Mouse (Mus musculus) c-Kit-positive CD71-positive TER-119-positive erythroid progenitor cells, embryonic 14.5 days (primary cell): ENCODE data around the gene 2410004B18Rik.
"Not testable (repeated sequence)": the region's sequence is repeated elsewhere in the genome, so short reads cannot be mapped to it uniquely, and the experiment has no call there.

ENCODE experiments used
- DNase-seq: peaks from one replicate; pipeline ENCODE4 v3.0.0-alpha.2; 2013; ENCODE audit warnings: low spot score

The 2410004B18Rik gene

DNA sequence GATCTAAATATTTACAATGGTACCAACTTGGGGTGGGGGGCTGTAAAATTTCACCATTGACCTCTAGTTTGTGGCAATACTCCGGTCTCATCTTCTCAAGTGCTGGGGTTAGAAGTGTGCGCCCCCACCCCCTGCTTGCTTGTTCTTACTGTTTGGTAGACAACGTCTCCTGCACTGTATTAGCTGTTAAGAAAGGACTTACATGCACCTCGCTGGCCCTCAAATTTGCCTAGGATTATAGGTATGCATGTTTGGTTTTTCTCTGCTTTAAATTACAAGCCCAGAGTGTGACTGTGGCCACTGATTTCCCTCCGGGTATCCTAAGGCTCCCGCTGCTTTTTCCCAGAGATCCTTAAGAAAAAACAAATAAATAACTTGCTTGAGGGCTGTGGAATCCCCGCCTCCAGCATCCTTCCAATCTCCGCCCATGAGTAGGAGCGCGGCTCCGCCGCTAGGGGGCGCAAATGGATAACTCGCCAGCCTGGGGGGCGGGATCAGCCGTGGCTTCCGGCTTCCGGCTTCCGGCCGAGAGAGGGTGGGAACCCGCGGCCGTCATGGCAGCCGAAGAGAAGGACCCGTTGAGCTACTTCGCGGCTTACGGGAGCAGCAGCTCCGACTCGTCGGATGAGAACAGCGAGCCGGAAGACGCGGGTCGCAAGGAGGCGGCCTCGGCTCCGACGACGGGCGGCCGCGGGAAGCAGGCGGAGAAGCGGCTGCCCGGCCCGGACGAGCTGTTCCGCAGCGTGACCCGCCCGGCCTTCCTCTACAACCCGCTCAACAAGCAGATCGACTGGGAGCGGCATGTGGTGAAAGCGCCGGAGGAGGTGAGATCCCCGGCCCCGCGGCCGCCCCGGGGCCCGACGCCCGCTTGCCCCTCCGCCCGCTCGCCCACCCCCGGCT lies at the start of gene 2410004B18Rik:
Gene 2410004B18Rik (plus strand): TSS at position 510 of the 900 bp plus-strand sequence.
- peak; percentile 89 for DNase-seq

GRCm38 (mm10) chr3:145890346-145891132 lies 47.3 kb upstream of the 2410004B18Rik start:
- DNase-seq = no peak

GRCm38 (mm10) chr3:145892451-145892850 lies 45.4 kb upstream of the 2410004B18Rik start:
- DNase-seq = no peak

DNA sequence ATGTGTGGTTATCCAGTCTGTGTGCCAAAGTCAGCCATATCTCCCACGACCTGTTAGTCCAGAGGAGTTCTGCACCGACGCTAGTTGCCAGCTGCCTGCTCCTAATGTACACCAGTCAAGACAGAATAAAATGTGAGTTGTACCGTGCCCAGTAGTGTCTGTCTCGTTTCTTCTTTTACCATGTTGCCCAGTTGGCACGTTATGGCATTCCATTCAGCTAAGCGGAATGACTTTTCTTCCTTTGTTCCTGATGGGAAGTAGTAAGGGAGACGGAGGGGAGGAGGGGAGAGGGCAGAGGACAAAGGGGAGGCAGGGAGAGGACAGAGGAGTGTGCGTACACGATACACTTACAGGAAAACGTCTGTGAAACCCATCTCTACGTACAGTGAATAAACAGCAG lies 43.7 kb upstream of the 2410004B18Rik start:
- no peak for DNase-seq

DNA sequence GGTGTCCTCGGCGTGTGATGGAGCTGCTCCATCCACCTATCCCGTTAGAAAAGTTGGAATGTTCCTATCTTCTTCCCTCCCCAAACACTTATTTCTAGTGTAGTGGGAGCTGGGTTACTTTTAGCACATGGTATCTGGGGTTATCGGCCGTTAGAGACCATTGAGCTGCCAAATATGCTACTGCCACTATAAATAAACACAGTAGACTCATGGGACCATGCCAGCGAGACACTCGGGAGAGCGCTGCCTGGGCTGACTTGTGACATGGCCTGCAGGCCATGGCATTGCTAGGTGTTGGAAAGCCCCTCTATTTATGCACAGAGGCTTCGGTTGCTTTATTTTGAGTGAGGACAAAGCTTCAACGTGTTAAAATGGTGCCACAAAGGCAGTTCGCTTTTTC lies 40.1 kb upstream of the 2410004B18Rik start:
- no peak for DNase-seq

- DNase-seq = no peak
Measured at GRCm38 (mm10) chr3:145899832-145900231, 38.0 kb upstream of the 2410004B18Rik start.

GRCm38 (mm10) chr3:145903530-145903929 lies 34.3 kb upstream of the 2410004B18Rik start:
- DNase-seq = no peak

- peak; percentile 48 for DNase-seq
Measured at GRCm38 (mm10) chr3:145904850-145905776, 32.7 kb upstream of the 2410004B18Rik start.

GRCm38 (mm10) chr3:145906582-145906981 lies 31.2 kb upstream of the 2410004B18Rik start:
- DNase-seq = no peak

- DNase-seq = no peak
Measured at GRCm38 (mm10) chr3:145912512-145912911, 25.3 kb upstream of the 2410004B18Rik start.

DNA sequence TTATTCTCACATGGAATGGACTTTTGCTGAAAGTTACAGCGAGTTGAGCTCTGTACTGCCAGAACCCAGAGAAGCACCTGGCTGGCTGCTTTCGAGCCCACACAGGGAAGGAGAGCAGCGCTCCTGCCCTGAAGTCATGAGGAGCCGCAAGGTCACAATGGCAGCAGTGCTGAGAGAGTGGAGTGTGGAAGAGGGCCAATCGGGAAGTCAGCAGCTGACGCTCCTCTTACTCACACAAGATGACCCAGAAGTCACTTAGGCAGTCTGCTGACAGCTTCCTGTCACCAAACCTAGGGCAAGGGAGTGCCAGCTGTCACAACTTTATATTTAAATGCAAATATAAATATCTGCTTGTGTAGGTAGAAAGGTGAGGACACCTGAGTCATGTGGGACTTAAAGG lies 24.6 kb upstream of the 2410004B18Rik start:
- DNase-seq = no peak

- not testable (repeated sequence) for DNase-seq
Measured at GRCm38 (mm10) chr3:145913942-145914341, 23.9 kb upstream of the 2410004B18Rik start.

DNA sequence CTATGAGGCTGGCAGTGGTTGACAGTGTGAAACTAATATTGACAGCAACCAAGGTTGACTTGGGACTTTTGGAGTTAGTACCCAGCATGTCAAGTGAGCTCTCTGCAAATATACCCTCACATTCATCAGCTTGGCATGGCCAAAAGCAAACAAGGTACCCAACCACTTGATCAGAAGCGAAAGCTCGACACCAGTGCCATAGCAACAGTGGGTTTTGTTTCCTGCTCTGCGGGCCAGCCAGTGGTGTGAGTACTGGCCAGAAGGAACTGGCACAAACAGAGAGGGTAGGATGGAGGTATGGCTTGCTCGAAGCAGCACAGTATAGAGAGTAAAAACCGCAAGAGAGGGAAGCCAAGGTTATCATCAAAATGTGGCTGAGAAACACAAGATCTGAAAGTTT lies 21.4 kb upstream of the 2410004B18Rik start:
- no peak for DNase-seq

- no peak for DNase-seq
Measured at GRCm38 (mm10) chr3:145916826-145917225, 21.0 kb upstream of the 2410004B18Rik start.

GRCm38 (mm10) chr3:145922019-145922854 lies 15.6 kb upstream of the 2410004B18Rik start, which contains the start of gene Bcl10:
Gene Bcl10, plus strand, starts transcription at chr3:145922804.
- DNase-seq = no peak

DNA sequence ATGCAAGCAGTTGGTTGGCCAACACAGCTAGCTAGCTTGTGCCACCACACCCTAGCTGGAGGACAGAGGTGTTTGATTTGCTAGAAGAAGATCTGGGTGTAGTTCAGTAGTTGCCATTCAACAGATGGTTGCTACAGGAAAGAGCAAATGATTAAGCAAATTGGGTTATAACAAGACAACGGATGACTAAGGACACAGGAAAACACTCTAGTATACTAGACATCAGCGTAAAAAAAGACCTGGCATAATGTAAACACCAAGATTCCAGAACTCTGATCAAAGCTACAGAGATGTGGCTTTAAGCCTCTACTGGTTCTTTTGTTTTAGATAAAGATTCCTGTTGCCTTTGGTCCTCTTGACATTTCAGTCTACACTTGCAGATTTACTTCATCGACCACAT lies 14.8 kb upstream of the 2410004B18Rik start:
- no peak for DNase-seq

- DNase-seq = peak; percentile 99
Measured at GRCm38 (mm10) chr3:145923874-145924577, 13.8 kb upstream of the 2410004B18Rik start.

GRCm38 (mm10) chr3:145924649-145925337 lies 13.0 kb upstream of the 2410004B18Rik start:
- peak; percentile 67 for DNase-seq

DNA sequence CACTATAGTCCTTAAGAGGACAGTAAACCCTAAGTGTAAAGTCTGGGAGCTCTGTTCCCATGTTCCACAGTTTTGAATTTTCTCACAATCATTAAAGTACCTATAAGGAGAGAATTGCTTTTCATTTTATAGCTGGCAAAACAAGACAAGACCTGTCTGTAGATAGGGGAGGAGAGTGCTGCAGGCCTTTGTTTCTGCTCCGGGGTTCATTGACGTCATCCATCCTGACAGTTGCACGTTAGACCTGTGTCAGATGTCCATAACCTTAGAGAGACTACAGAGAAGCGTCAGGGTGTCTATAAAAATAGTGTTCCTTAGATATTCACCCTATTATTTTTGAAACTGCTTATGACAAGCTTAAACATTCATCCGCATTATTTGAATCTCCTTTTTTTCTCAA lies 12.3 kb upstream of the 2410004B18Rik start:
- no peak for DNase-seq
